Mouse (Mus musculus) fibroblast of lung, adult 2 months (primary cell): ENCODE data around the gene Defb26.

Source experiments
- DNase-seq: peaks from one replicate; pipeline ENCODE4 v3.0.0-alpha.2; 2011; ENCODE audit warnings: low read depth

Gene Defb26

DNA sequence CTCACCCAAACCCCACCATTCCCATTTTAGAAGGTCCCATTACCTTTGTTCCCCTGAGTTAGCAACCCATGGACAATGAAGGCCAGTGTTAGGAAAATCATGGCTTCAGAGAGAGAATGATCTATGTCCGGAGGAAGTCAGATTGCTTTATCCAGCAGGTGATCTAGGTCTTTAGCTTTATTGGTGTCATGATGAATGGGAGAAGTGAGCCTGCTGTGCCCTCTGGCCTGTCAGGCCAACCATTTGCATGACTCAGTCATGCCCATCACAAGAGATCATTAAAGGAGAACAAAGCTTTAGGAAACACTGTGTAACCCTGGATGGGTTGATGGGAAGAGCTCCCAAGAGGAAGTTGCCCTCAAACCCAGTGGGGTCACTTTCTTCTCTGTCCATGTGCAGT lies at the start of gene Defb26:
Gene Defb26 (minus strand): TSS at position 101 of the 400 bp plus-strand sequence.
- no peak for DNase-seq

DNA sequence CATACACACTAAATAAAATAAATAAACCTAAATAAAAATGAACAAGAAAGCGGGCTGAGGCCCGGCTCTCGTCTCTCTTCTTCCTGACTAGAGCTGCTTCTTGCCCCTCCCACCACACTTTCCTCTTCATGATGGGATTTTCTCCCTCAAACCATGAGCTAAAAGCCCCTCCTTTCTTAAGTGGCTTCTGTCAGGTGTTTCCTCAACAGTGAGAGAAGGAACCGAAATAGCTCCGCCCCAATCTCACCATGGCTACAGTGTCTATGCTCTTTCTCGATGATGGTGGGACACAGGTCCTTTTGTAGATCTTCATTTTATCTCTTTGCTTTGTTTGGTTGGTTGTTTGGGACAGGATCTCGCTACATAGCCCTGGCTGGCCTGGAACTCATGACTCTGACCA lies 45.2 kb upstream of the Defb26 start:
- no peak for DNase-seq

DNA sequence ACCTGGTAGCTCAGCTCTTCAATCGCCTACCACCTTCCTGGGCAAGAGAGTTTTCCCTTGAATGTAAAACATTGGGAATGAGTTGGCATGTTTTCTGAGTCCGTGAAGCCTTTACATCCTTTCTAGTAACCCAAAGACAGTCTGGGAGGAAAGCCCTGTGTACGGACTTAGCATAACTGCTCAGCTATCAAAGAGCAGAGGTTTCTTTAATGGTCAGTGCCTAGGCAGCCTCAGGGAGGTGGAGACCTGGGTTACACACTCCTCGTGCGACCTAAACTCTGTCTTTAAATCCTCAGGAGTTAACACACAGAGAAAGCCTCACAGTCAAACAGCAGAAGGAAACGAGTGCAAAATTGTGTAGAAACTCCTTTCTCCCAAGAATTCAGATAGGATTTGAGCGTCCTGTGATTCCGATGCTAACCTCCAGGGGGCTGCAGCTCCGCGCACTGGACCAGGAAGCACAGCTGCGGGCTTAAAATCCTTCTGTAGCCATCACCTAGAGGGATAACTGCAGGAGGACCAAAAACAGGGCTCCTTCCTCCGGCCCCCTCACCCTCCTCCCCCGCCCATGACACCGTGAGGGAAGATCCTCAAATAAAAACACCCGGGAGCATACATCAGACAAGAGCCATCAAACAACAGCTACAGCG lies 42.4 kb upstream of the Defb26 start:
- DNase-seq, result peak; percentile 18

DNA sequence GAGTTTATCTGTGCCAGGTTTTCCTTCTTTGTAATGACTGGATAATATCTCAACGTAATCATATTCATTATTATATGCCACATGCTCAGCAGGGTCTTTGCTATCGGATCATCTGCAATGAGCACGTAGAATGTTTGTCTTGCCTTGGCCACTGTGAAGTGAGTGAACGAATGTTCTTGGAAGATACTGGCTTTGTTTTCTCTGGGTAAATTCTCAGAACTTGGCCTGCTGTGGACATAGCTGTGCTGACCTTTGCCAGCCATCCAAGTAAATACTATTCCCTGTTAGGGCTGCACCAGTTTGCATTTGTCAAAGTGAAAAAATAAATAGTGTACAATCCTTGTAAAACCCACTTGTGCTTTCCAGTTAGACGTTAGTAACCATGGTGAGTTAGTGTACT lies 36.6 kb upstream of the Defb26 start:
- no peak for DNase-seq

DNA sequence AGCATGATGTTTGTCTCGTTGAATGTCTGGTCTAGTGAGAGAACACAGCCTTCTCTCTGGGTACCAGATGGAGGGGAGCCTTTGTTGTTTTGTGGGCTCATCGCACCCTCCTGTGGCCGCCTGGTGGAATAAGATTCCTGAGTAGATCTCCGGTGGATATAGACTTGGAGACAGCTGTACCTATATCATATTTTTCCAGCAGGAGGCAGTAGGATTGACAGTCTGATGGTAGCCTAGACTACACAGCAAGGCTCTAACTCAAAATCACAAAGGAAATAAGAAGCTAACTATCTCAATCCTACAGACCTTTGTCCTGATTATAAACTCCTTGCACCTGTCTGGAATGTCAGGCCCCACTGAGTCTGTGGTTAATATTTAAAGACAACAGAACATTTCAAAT lies 33.2 kb upstream of the Defb26 start:
- DNase-seq, result peak; percentile 12

DNA sequence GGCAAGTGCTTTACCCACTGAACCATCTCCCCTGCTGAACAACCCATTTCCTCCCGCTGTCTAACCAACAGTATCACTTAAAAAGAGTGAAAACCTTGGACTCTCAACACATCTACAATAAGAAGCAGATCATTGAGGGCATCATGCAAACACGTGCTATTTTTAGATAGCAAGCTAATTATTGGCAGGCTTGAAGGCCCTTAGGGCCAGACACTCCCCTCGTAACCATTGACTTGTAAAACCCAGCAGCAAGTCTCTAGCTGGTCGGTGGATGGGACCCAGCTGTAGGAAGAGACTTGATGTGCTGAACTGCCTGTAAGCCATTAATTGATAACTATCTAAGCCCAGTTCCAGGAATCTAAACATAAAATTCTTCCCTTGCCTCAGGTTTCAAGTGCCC lies 32.0 kb upstream of the Defb26 start:
- no peak for DNase-seq

DNA sequence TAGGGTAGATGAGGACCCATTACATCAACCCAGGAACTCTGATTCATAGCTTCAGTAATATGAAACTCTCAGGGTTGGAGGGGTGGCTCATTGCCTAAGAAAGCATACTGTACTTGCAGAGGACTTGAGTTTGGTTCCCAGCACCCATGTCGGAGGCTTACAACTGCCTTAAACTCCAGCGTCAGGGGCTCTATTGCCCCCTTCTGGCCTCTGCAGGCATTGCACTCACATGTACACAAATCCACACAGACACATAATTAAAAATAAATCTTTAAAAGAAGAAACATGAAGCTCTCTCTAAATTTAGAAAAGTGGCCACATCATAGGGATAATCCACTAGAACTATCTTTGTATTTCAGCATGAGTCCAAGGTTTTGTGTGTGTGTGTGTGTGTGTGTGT lies 31.4 kb upstream of the Defb26 start:
- DNase-seq, result no peak

DNA sequence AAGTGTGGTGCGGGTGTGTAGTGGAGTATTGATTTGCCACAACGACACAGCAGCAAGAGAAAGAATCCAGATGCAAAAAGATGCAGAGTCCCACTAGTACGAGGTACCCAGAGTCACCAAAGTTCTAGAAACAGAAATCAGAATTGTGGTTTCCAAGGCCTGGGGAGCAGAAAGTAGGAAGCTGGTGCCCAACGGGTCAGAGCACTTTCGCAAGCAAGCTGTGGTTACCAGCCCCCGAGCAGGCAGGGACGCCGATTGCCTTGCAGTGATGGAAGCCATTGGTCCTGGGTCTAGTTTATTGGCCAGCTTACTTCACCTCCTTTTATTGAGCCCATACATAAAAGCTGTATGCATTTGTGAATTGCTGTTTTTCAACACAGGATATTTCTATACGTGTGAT lies 30.5 kb upstream of the Defb26 start:
- no peak for DNase-seq

DNA sequence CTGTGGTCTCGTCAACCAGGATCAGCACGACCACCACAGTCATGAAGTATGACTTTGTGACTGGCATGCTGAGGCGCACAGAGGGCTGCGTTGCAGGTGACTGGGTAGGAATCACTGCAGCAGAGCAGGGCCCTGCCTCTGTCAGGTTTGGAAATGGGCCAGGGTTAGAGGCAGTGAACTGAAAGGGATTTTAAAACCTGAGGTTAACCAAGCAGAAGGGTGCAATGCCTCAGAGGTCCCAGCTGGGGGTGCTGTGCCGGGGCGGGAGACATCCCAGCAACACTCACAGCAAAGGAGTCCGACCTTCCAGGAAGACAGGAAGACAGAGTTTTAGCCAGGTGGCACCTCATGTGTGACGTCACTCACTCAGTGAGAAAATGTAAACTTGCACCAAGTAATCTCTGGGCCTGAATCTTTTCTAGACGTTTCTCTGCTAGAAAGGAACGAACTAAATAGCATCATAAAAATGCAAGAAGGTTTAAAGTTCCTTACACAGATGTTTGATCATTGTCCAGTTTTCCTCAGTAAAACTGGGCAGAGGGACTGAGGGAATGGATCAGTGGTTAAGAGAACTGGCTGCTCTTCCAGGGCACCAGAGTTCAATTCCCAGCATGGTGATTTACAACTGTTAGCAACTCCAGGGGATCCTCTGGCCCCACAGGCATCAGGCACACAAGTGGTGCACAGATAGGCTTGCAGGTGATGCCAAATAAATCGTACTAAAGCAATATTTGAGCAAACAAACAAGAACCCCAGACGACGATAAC lies 28.6 kb upstream of the Defb26 start, which contains the start of gene Defb29:
Gene Defb29 (minus strand): TSS at position 155 of the 767 bp plus-strand sequence.
- no peak for DNase-seq

DNA sequence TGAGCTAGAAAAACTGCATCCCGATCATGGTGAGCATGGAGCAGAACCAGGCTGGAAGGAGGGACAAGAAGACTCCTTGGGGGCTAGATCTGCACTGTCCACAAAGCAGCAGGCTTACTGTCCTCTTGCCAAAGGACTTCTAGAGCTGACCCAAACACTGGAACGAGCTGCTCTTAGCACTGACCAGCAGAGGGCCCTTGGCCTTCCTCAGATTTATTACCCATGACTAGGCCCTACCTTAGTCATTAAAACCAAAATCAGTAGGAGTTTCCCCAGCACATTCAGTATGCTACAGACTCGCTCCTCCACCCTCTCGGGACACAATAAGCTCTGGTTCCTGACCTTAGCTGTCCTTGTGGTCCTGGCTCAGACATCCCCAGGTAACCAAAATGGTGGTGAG lies 6.5 kb upstream of the Defb26 start, which contains the start of gene Defb28:
Gene Defb28 (plus strand): TSS at position 275 of the 400 bp plus-strand sequence.
- no peak for DNase-seq

DNA sequence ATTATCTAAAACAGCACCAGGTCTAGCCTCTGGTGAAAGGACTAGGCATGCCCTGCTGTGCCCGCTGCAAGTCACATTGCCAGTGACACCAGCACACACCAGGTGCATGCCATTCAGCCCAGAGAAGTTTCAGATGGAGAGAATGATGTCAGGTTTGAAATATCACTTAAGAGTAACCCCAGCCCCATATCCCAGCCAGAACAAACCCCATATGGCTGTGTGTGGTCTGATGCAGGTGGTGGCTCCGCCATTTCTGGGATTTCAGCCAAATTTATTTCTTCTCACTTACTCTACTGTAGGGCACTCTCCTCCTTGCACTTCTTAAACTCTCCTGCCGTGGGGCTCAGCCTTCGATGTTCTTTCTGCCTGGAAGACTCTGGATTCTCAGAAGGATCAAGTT lies 4.6 kb upstream of the Defb26 start:
- no peak for DNase-seq

DNA sequence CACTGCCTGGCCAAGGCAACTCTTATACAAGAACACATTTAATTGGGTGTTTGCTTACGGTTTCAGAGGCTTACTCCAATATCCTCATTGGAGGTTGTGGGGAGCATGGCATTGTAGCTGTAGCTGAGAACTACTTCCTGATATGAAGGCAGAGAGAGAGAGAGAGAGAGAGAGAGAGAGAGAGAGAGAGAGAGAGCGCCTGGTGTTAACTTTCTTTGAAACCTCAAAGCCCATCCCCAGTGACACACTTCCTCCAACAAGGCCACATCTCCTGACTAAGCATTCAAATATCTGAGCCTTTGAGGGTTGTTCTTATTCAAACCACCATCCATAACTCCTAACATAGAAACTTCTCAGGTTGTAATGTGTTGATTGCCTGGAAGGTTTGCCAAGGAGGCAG lies 7.5 kb downstream of the Defb26 start:
- no peak for DNase-seq

DNA sequence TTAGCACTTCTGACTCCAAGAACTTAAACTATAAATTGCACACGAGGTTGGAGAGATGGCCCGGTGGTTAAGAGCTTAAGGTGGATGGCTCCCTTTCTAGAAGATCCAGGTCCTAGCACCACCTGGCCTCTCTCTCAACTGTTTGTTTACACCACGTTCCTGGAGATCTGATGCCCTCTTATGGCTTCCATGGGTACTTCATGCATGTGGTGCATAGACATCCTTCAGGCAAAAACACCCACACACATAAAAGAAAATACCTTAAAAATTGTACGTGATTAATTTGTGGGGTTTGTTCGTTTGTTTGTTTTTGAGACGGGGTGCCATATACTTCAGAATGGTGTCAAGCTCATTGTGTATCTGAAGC lies 10.6 kb downstream of the Defb26 start:
- no peak for DNase-seq

DNA sequence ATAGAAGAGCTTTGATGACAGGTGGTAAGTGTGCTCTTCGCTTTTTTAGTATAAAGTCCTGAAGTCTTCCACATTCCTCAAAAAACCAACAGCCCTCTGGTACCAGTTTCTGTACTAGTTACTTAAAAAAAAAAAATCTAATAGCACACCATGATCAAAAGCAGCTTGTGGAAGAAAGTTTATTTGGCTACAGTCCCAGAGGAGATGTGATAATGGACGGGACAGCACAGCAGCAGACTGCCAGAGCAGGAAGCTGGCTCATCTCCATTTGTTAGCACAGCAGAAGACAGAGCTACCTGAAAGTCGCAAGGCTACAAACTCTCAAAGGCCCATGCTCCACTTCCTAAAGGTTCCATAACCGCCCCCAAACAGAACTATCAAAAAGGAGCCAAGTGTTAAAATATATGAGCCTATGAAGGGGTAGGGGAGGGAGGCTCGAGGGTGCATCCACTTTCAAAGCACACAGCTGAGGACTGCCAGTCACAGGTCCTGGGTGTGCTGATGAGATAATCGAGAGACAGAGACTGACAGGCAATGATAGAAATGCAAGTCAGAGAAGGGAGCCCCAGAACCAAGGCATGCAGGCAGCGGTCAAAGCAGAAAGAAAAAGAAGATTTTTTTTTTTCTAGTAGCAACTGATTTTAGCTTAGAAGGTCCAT lies 11.2 kb downstream of the Defb26 start:
- no peak for DNase-seq

DNA sequence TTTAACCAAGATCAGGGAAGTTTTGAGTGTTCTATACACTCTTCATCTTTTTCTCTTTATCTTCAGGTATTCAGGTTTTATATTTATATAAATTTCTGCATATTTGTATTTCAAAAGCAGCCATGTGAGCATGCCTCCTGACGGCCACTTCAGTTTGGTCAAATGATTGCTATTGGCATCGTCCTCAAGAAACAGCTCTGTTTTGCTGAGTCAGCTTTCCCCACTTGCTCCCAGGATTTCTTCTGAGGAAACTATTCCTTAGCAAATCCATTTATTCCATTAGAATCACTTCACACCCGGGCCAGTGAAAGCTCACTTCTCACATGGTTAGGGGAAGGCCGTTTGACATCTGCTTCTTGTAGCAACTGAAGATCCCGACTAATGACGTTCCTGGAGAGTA lies 13.5 kb downstream of the Defb26 start:
- no peak for DNase-seq

DNA sequence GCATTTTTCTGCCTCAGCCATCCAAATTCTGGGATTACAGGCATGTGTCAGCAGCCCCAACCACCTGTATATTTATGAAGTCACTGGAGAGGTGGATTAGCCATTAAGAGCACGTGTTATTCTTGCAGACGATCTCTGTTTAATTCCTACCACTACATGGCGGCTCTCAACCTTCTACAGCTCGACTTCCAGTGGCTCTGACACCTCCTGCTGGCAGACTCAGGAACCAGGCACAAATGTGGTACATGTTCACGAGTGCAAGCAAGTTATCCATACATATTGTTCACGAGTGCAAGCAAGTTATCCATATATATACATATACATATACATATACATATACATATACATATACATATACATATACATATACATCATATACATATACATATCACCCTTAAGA lies 18.3 kb downstream of the Defb26 start:
- no peak for DNase-seq

DNA sequence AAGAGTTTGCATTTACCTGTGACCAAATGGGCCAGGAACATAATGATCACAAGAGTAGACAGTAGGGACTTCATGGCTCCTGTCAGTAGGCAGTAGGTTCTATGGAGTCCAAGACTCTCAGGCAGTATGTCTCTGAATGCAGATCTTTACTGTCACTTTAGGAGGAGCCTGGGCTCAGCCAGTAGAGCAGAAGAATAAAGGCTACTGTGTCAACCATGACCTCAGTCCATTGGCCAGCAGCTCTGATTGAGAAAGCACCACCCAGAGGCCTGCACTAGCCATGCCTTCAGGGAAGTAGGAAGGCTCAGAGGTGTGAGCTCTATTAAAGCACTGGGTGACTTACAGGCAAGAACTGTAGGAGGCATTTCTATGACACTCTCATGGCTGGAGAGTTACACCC lies 21.5 kb downstream of the Defb26 start, which contains the start of gene Defb22:
Gene Defb22 (minus strand): TSS at position 101 of the 400 bp plus-strand sequence.
- no peak for DNase-seq

DNA sequence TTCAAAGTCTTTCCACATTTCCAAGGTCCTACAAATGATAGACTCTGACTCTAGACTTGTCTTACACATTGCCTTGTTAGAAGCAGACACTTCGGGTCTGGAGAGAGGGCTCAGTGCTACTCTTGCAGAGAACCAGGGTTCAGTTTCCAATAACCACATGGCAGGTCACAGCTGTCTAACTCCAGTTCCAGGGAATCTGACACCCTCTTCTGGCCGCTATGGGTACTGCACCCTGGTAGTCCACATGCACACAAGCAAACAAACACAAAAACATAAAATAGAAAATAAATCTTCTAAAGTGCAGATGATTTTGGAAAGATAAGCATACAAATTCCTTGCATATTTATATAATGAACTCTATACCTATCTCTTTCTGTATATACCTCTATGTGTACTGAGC lies 24.5 kb downstream of the Defb26 start:
- DNase-seq, result no peak

DNA sequence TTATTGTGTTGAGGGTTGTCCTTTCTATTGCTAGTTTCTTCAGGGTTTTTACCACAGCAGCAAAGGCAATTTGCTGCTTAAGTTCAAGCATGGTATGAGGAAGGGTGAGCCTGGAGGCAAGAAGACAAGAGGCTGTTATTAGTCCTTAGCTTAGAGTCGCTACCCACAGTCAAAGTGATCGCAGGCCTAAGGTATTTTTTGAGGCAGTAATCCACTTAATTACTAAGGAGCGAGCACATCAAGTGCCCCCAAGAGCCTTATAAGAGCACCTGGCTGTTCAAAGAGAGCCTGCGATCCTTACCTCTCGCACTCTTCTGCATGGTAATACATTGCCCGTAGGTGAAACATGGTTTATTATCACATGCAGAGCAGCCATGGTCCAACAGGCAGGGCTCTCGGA lies 29.8 kb downstream of the Defb26 start:
- no peak for DNase-seq

DNA sequence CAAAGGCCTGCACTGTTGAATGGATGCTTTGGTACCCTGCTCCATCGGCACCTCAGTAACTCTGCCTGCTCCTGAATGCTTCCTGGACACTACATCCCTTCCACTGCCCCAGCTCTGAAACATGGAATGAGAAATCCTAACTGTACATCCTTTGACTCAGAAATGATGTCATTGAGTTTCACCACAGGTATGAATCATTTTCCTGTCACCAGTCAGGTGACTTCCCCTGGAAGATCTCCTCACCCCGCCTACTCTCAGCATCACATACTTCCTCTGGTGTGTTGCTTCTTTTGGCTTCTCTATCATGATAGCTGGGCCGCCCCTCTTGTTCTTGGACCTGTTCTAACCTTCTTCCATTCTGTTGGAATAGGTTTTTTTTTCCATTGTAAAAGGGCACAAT lies 30.6 kb downstream of the Defb26 start:
- DNase-seq, result no peak

DNA sequence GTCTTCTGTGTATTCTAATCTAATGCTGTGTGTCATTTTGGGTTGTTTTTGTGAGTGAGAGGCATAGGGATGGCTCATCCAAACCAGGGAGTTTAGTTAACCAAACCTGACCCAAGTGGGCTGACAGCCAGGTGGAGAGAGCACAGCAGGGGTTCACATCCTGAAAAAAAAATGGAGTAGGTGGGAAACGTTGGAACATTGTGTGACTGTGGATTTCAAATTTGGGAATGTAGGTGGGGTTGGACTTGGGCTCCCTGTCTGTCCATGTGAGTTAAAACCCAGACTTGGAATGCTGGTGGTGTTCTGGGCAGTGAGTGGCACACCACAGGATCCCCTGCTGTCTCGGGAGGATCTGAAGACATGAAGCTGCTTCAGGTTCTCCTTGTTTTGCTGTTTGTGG lies 34.7 kb downstream of the Defb26 start, which contains the start of gene Defb20:
Gene Defb20 (plus strand): TSS at position 301 of the 400 bp plus-strand sequence.
- DNase-seq, result no peak

DNA sequence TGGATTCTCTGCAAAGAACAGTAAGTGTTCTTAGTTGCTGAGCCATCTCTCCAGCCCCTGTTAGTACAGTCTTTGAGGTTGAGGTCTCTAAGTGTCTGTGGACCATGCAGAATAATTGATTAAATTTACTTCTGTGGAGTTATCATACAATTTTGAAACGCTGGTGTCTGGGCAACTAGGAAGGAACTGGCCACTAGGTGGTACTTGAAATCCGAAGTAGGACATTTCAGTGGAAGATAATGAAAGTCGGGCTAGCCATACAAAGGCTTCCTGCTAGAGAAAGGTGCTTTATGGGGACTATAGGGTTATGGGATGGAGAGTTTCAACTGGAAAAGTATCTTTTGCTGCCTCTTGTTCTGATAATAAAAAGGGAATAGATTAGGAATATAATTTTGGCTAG lies 39.1 kb downstream of the Defb26 start:
- DNase-seq, result no peak

DNA sequence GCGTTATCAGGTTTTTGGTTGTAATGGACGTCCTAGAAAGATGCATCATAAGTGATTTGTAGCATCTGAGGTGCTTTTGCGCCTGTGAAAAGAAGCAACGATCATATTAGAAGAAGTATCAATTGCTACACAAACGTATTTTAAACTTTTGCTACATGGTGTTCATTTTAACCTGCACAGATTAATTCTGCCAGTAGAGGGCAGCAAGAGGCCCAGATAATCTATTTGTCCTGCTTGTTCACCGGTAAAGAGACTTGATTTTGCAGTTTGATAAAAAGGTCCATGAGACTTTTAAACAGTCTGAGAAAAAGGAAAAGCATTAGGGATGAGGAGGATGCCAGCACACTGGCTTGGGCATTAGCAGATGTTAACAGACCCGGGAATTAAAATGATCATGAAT lies 40.5 kb downstream of the Defb26 start:
- DNase-seq, result peak; percentile 23
